Comparison of ENCODE assay signal across 10 mouse cellular contexts in genomic region chr5:50027001-50027400, GRCm38 (mm10). TPM values are rescaled to one million over a fixed set of nuclear protein-coding genes. Genes with fewer than 3 reads are reported as not detected.
DNase-seq lines count a peak whose midpoint lies in the region; ATAC-seq and TF ChIP-seq lines count a peak whose summit lies in the region.
"Had no signal": no experiment of that assay in that cellular context is flagged by ENCODE, and none has a peak within 500 bp of the region (broad histone marks: within the 10 kb centered on the region; RNA-seq: fewer than 3 reads in every experiment).

No protein-coding gene starts in this region.

- H3K4me1 ChIP-seq in forebrain, embryonic 16.5 days (replicated peaks; ENCODE audit: control insufficient read depth, insufficient read depth, low read length) = peaks cover 16% of the 10 kb centered on the region
- peaks cover 24% of the 10 kb centered on the region for H3K4me1 ChIP-seq in forebrain, embryonic 12.5 days
- peaks cover 13% of the 10 kb centered on the region; the same call in 1 of the 2 replicates for H3K4me1 ChIP-seq in hindbrain, embryonic 14.5 days (replicated peaks; ENCODE audit: control insufficient read depth, insufficient read depth, low read length)
- no peaks in the 10 kb centered on the region for H3K4me1 ChIP-seq in hindbrain, postnatal 0 days (ENCODE audit: insufficient read depth, low read length)
- H3K4me1 ChIP-seq in neural tube, embryonic 13.5 days (replicated peaks) = peaks cover 33% of the 10 kb centered on the region
- H3K4me1 ChIP-seq in stomach, embryonic 16.5 days (ENCODE audit: control insufficient read depth, insufficient read depth, low read length) = peaks cover 27% of the 10 kb centered on the region

- DNase-seq in hindbrain, embryonic 14.5 days (ENCODE audit: low spot score) = no peak
- no peak for DNase-seq in hindbrain, postnatal 0 days (ENCODE audit: low spot score)
- no peak for DNase-seq in neural tube, embryonic 10.5 days (ENCODE audit: extremely low spot score, low spot score)
- DNase-seq in ovary, postnatal 36 days (ENCODE audit: low spot score) = no peak
- DNase-seq: cerebellum, adult 9-11 months; kidney, adult 11 months had no signal

- no peak for TF ChIP-seq CTCF in hindbrain, postnatal 0 days (IDR thresholded peaks at IDR 0.05; ENCODE audit: low read depth)

- H3K9ac ChIP-seq in forebrain, embryonic 16.5 days (replicated peaks; ENCODE audit: low read depth, low read length) = no peak overlapping the region
- H3K9ac ChIP-seq in forebrain, embryonic 12.5 days = no peak overlapping the region
- H3K9ac ChIP-seq in hindbrain, embryonic 14.5 days = no peak overlapping the region
- no peak overlapping the region for H3K9ac ChIP-seq in hindbrain, postnatal 0 days (replicated peaks; ENCODE audit: low read length)
- H3K9ac ChIP-seq in neural tube, embryonic 13.5 days = no peak overlapping the region
- H3K9ac ChIP-seq in stomach, embryonic 16.5 days (ENCODE audit: low read length) = no peak overlapping the region

- WGBS in forebrain, embryonic 16.5 days = 38% methylated on average over 7 of the region's 7 CpGs
- WGBS in forebrain, embryonic 12.5 days = 73% methylated on average over 7 of the region's 7 CpGs
- 58% methylated on average over 7 of the region's 7 CpGs for WGBS in hindbrain, embryonic 14.5 days
- WGBS in hindbrain, postnatal 0 days = 50% methylated on average over 7 of the region's 7 CpGs
- 67% methylated on average over 7 of the region's 7 CpGs for WGBS in neural tube, embryonic 13.5 days
- WGBS in stomach, embryonic 16.5 days = 39% methylated on average over 7 of the region's 7 CpGs

- no peak overlapping the region for H3K27ac ChIP-seq in forebrain, embryonic 16.5 days (ENCODE audit: low read length)
- no peak overlapping the region for H3K27ac ChIP-seq in forebrain, embryonic 12.5 days
- H3K27ac ChIP-seq in hindbrain, embryonic 14.5 days = 0 out of 2 replicates have a peak overlapping the region, but pooled peaks have one; percentile 33
- no peak overlapping the region for H3K27ac ChIP-seq in hindbrain, postnatal 0 days
- H3K27ac ChIP-seq in neural tube, embryonic 13.5 days (replicated peaks) = peak overlapping the region; percentile 49; the same call in 1 of the 2 replicates
- H3K27ac ChIP-seq in stomach, embryonic 16.5 days (ENCODE audit: low read length) = peak overlapping the region; percentile 76

- H3K4me2 ChIP-seq in forebrain, embryonic 16.5 days (ENCODE audit: low read length) = no peak overlapping the region
- H3K4me2 ChIP-seq in forebrain, embryonic 12.5 days = no peak overlapping the region
- no peak overlapping the region for H3K4me2 ChIP-seq in hindbrain, embryonic 14.5 days (replicated peaks)
- H3K4me2 ChIP-seq in hindbrain, postnatal 0 days (ENCODE audit: low read depth, low read length) = no peak overlapping the region
- H3K4me2 ChIP-seq in neural tube, embryonic 13.5 days = no peak overlapping the region
- H3K4me2 ChIP-seq in stomach, embryonic 16.5 days (ENCODE audit: low read depth, low read length) = peak overlapping the region; percentile 9; the same call in 1 of the 2 replicates

- ATAC-seq in forebrain, embryonic 16.5 days = peak; percentile 18; the same call in 1 of the 2 replicates
- ATAC-seq in forebrain, embryonic 12.5 days (ENCODE audit: low FRiP score) = no peak
- no peak for ATAC-seq in hindbrain, embryonic 14.5 days (ENCODE audit: low FRiP score)
- ATAC-seq in hindbrain, postnatal 0 days = no peak
- ATAC-seq in neural tube, embryonic 13.5 days (ENCODE audit: low read depth) = no peak
- 0 out of 2 replicates have a peak, but pooled peaks have one; percentile 56 for ATAC-seq in stomach, embryonic 16.5 days (ENCODE audit: insufficient read depth, low FRiP score)

- no peaks in the 10 kb centered on the region for H3K9me3 ChIP-seq in forebrain, embryonic 16.5 days (ENCODE audit: control insufficient read depth, low read length)
- no peaks in the 10 kb centered on the region for H3K9me3 ChIP-seq in forebrain, embryonic 12.5 days
- no peaks in the 10 kb centered on the region for H3K9me3 ChIP-seq in hindbrain, embryonic 14.5 days (ENCODE audit: control insufficient read depth, low read length)
- no peaks in the 10 kb centered on the region for H3K9me3 ChIP-seq in hindbrain, postnatal 0 days (ENCODE audit: low read length)
- no peaks in the 10 kb centered on the region for H3K9me3 ChIP-seq in neural tube, embryonic 13.5 days
- H3K9me3 ChIP-seq in stomach, embryonic 16.5 days (replicated peaks; ENCODE audit: control insufficient read depth, low read length) = no peaks in the 10 kb centered on the region

- H3K36me3 ChIP-seq in forebrain, embryonic 16.5 days (ENCODE audit: control insufficient read depth, insufficient read depth) = no peaks in the 10 kb centered on the region
- peaks cover 22% of the 10 kb centered on the region for H3K36me3 ChIP-seq in forebrain, embryonic 12.5 days (replicated peaks)
- H3K36me3 ChIP-seq in hindbrain, embryonic 14.5 days (replicated peaks; ENCODE audit: control insufficient read depth, insufficient read depth) = peaks cover 4% of the 10 kb centered on the region
- H3K36me3 ChIP-seq in hindbrain, postnatal 0 days (ENCODE audit: insufficient read depth, low read length) = no peaks in the 10 kb centered on the region; the same call in 1 of the 2 replicates
- H3K36me3 ChIP-seq in neural tube, embryonic 13.5 days = peaks cover 22% of the 10 kb centered on the region
- peaks cover 12% of the 10 kb centered on the region; the same call in 1 of the 2 replicates for H3K36me3 ChIP-seq in stomach, embryonic 16.5 days (ENCODE audit: control insufficient read depth, insufficient read depth, low read length)

- no peaks in the 10 kb centered on the region for H3K27me3 ChIP-seq in forebrain, embryonic 16.5 days (replicated peaks; ENCODE audit: control insufficient read depth, insufficient read depth, low read length)
- H3K27me3 ChIP-seq in forebrain, embryonic 12.5 days = no peaks in the 10 kb centered on the region
- H3K27me3 ChIP-seq in hindbrain, embryonic 14.5 days (ENCODE audit: control insufficient read depth, insufficient read depth, low read length) = no peaks in the 10 kb centered on the region
- no peaks in the 10 kb centered on the region for H3K27me3 ChIP-seq in hindbrain, postnatal 0 days (ENCODE audit: insufficient read depth, low read length)
- H3K27me3 ChIP-seq in neural tube, embryonic 13.5 days = no peaks in the 10 kb centered on the region
- no peaks in the 10 kb centered on the region for H3K27me3 ChIP-seq in stomach, embryonic 16.5 days (ENCODE audit: control insufficient read depth, insufficient read depth, low read length)

- no peak overlapping the region for H3K4me3 ChIP-seq in forebrain, embryonic 16.5 days (replicated peaks; ENCODE audit: low read length)
- H3K4me3 ChIP-seq in forebrain, embryonic 12.5 days (replicated peaks) = no peak overlapping the region
- no peak overlapping the region for H3K4me3 ChIP-seq in hindbrain, embryonic 14.5 days (replicated peaks; ENCODE audit: low read length)
- H3K4me3 ChIP-seq in hindbrain, postnatal 0 days (ENCODE audit: low read length) = no peak overlapping the region
- H3K4me3 ChIP-seq in neural tube, embryonic 13.5 days = no peak overlapping the region
- H3K4me3 ChIP-seq in stomach, embryonic 16.5 days (replicated peaks; ENCODE audit: low read length) = no peak overlapping the region

RNA-seq across cellular contexts. Expression of gene Adgra3, which starts 31.8 kb away (rescaled TPM):
- polyA plus RNA-seq in forebrain, embryonic 16.5 days (2015; fragmentation: Nextera tagmentation; extraction: Ambion mirVana) = 18.5 and 19.6 TPM in 2 replicates
- polyA plus RNA-seq in forebrain, embryonic 12.5 days (2016; fragmentation: Nextera tagmentation; extraction: Ambion mirVana) = 43.6 and 48.2 TPM in 2 replicates
- 22.0 and 23.9 TPM in 2 replicates for polyA plus RNA-seq in hindbrain, embryonic 14.5 days (2014; fragmentation: Nextera tagmentation; extraction: Ambion mirVana)
- total RNA-seq in hindbrain, postnatal 0 days (2014; rRNA removed) = 42.0 and 47.2 TPM in 2 replicates
- 10.9 and 11.4 TPM in 2 replicates for polyA plus RNA-seq in hindbrain, postnatal 0 days (2015; fragmentation: Nextera tagmentation; extraction: Ambion mirVana)
- 20.3 and 21.8 TPM in 2 replicates for polyA plus RNA-seq in neural tube, embryonic 13.5 days (2015; fragmentation: Nextera tagmentation; extraction: Ambion mirVana)
- polyA plus RNA-seq in stomach, embryonic 16.5 days (2015; fragmentation: Nextera tagmentation; extraction: Ambion mirVana) = 5.9 and 6.9 TPM in 2 replicates

Comparison
In these comparisons a context has a peak if more than half of its experiments do, and no peak if none do; other contexts are left out.
1. ATAC-seq: peak in forebrain, embryonic 16.5 days (single experiment) and stomach, embryonic 16.5 days (single experiment); none in forebrain, embryonic 12.5 days (single experiment), hindbrain, embryonic 14.5 days (single experiment), hindbrain, postnatal 0 days (single experiment) and neural tube, embryonic 13.5 days (single experiment).
2. H3K27ac ChIP-seq: peak in hindbrain, embryonic 14.5 days (single experiment), neural tube, embryonic 13.5 days (single experiment) and stomach, embryonic 16.5 days (single experiment); none in forebrain, embryonic 16.5 days (single experiment), forebrain, embryonic 12.5 days (single experiment) and hindbrain, postnatal 0 days (single experiment).